Mouse (Mus musculus) forebrain, embryonic 13.5 days (tissue): ENCODE data around the gene Ctsd. TPM values are rescaled to one million over a fixed set of nuclear protein-coding genes. Genes with fewer than 3 reads are reported as not detected.
A peak's percentile ranks its signal among the peaks of the same experiment; 100 is the strongest.

ENCODE experiments used
- ATAC-seq: fragments of 200-750 bp; cut with Nextera tagmentation; 2 replicates; pipeline ENCODE4 v1.8.0; 2017
- H3K27ac ChIP-seq: fragments of 300-500 bp; sonication (generic); 2 replicates; pipeline ENCODE4 v1.5.1; 2015; ENCODE audit warnings: inconsistent platforms, mild to moderate bottlenecking, moderate library complexity
- H3K27me3 ChIP-seq: fragments of 300-500 bp; sonication (generic); 2 replicates; pipeline ENCODE4 v1.6.1; 2015; ENCODE audit warnings: mild to moderate bottlenecking, inconsistent platforms
- H3K36me3 ChIP-seq: fragments of 300-500 bp; sonication (generic); 2 replicates; pipeline ENCODE4 v1.6.1; 2015; ENCODE audit warnings: mild to moderate bottlenecking, inconsistent platforms; ENCODE audit not compliant: poor library complexity, severe bottlenecking
- H3K4me1 ChIP-seq: fragments of 300-500 bp; sonication (generic); 2 replicates; pipeline ENCODE4 v1.6.1; 2015; ENCODE audit warnings: inconsistent platforms
- H3K4me2 ChIP-seq: fragments of 300-500 bp; sonication (generic); 2 replicates; pipeline ENCODE4 v1.6.1; 2015; ENCODE audit warnings: inconsistent platforms, mild to moderate bottlenecking, moderate library complexity
- H3K4me3 ChIP-seq: fragments of 300-500 bp; sonication (generic); 2 replicates; pipeline ENCODE4 v1.5.1; 2015; ENCODE audit warnings: mild to moderate bottlenecking, inconsistent platforms
- H3K9ac ChIP-seq: fragments of 300-500 bp; sonication (generic); 2 replicates; pipeline ENCODE4 v1.6.1; 2015; ENCODE audit warnings: mild to moderate bottlenecking, inconsistent platforms
- H3K9me3 ChIP-seq: fragments of 300-500 bp; sonication (generic); replicated peaks from 2 replicates; pipeline ENCODE4 v1.6.1; 2016; ENCODE audit warnings: inconsistent platforms
- WGBS: fragments of 180-500 bp; shearing (Covaris S2); methylation state at CpG from one replicate; pipeline ENCODE4 v1.1.7; 2015; 5-methylcytosine and 5-hydroxymethylcytosine counted together
- polyA plus RNA-seq: library from polyadenylated mRNA; unstranded; fragments of >200 nt; fragmentation: Nextera tagmentation; extraction: Ambion mirVana; gene quantifications from 2 replicates; pipeline ENCODE4 v1.2.1, GENCODE M21; 2015

The Ctsd gene
- polyA plus RNA-seq, 1 experiment from 2014 or later, result 145 TPM

GRCm38 (mm10) chr7:142371398-142371767 lies 16.5 kb downstream of the Ctsd start:
- peaks cover 61% of the 10 kb centered on the region for H3K27me3 ChIP-seq
- H3K4me2 ChIP-seq, result peak overlapping the region; percentile 63
- no peaks in the 10 kb centered on the region for H3K9me3 ChIP-seq
- peaks cover 13% of the 10 kb centered on the region; the same call in 1 of the 2 replicates for H3K4me1 ChIP-seq
- H3K27ac ChIP-seq, result no peak overlapping the region
- peaks cover 8% of the 10 kb centered on the region for H3K36me3 ChIP-seq
- ATAC-seq, result peak; percentile 13; the same call in 1 of the 2 replicates
- H3K9ac ChIP-seq, result no peak overlapping the region
- 21% methylated on average over 11 of the region's 11 CpGs for WGBS
- peak overlapping the region; percentile 37 for H3K4me3 ChIP-seq

GRCm38 (mm10) chr7:142370937-142371336 lies 16.9 kb downstream of the Ctsd start:
- H3K27ac ChIP-seq, result no peak overlapping the region
- H3K4me1 ChIP-seq, result peaks cover 13% of the 10 kb centered on the region; the same call in 1 of the 2 replicates
- peaks cover 61% of the 10 kb centered on the region for H3K27me3 ChIP-seq
- H3K36me3 ChIP-seq, result peaks cover 3% of the 10 kb centered on the region
- H3K4me2 ChIP-seq, result peak overlapping the region; percentile 63; the same call in 1 of the 2 replicates
- 79% methylated on average over 18 of the region's 18 CpGs for WGBS
- ATAC-seq, result no peak
- H3K9ac ChIP-seq, result no peak overlapping the region
- no peak overlapping the region for H3K4me3 ChIP-seq
- no peaks in the 10 kb centered on the region for H3K9me3 ChIP-seq

- Histone ChIP-seq H3K36me3 (no peaks in the 10 kb centered on the region), H3K4me1 (peaks cover 13% of the 10 kb centered on the region; the same call in 1 of the 2 replicates), H3K9me3 (no peaks in the 10 kb centered on the region), H3K9ac (no peak overlapping the region), H3K4me2 (no peak overlapping the region), H3K4me3 (no peak overlapping the region), H3K27ac (no peak overlapping the region), H3K27me3 (peaks cover 61% of the 10 kb centered on the region)
- ATAC-seq, result no peak
- WGBS, result 69% methylated on average over 6 of the region's 6 CpGs
These were observed 18.0 kb downstream of the Ctsd start for GRCm38 (mm10) chr7:142369820-142370219.

GRCm38 (mm10) chr7:142368856-142369255 lies 19.0 kb downstream of the Ctsd start:
- Histone ChIP-seq H3K4me3 (no peak overlapping the region), H3K9ac (no peak overlapping the region), H3K4me1 (peaks cover 13% of the 10 kb centered on the region; the same call in 1 of the 2 replicates), H3K36me3 (no peaks in the 10 kb centered on the region), H3K27me3 (peaks cover 54% of the 10 kb centered on the region), H3K4me2 (no peak overlapping the region), H3K9me3 (no peaks in the 10 kb centered on the region), H3K27ac (no peak overlapping the region)
- 90% methylated on average over 2 of the region's 2 CpGs for WGBS
- no peak for ATAC-seq

GRCm38 (mm10) chr7:142363107-142363506 lies 24.7 kb downstream of the Ctsd start:
- no peak for ATAC-seq

GRCm38 (mm10) chr7:142360743-142361142 lies 27.1 kb downstream of the Ctsd start:
- Histone ChIP-seq H3K9ac (no peak overlapping the region), H3K4me3 (no peak overlapping the region), H3K4me1 (no peaks in the 10 kb centered on the region), H3K27ac (no peak overlapping the region), H3K9me3 (no peaks in the 10 kb centered on the region), H3K4me2 (no peak overlapping the region), H3K36me3 (no peaks in the 10 kb centered on the region), H3K27me3 (no peaks in the 10 kb centered on the region)
- ATAC-seq, result no peak

More at GRCm38 (mm10) chr7:142363107-142363506, 24.7 kb downstream of the Ctsd start:
- Histone ChIP-seq H3K4me2 (no peak overlapping the region), H3K27me3 (0 out of 2 replicates have a peak, but pooled peaks cover 7% of the 10 kb centered on the region), H3K4me3 (no peak overlapping the region), H3K9ac (no peak overlapping the region), H3K4me1 (no peaks in the 10 kb centered on the region), H3K36me3 (no peaks in the 10 kb centered on the region), H3K9me3 (no peaks in the 10 kb centered on the region), H3K27ac (no peak overlapping the region)
- 76% methylated on average over 4 of the region's 4 CpGs for WGBS

GRCm38 (mm10) chr7:142359129-142359528 lies 28.7 kb downstream of the Ctsd start:
- no peaks in the 10 kb centered on the region for H3K4me1 ChIP-seq
- no peak for ATAC-seq
- WGBS, result 76% methylated on average over 8 of the region's 8 CpGs
- H3K27ac ChIP-seq, result no peak overlapping the region
- no peak overlapping the region for H3K4me3 ChIP-seq
- no peaks in the 10 kb centered on the region for H3K36me3 ChIP-seq
- H3K4me2 ChIP-seq, result no peak overlapping the region
- no peaks in the 10 kb centered on the region for H3K27me3 ChIP-seq
- H3K9ac ChIP-seq, result no peak overlapping the region
- H3K9me3 ChIP-seq, result no peaks in the 10 kb centered on the region

GRCm38 (mm10) chr7:142357566-142357965 lies 30.3 kb downstream of the Ctsd start:
- H3K4me3 ChIP-seq, result no peak overlapping the region
- no peak overlapping the region for H3K9ac ChIP-seq
- no peaks in the 10 kb centered on the region for H3K9me3 ChIP-seq
- no peaks in the 10 kb centered on the region for H3K27me3 ChIP-seq
- H3K4me2 ChIP-seq, result no peak overlapping the region
- H3K4me1 ChIP-seq, result no peaks in the 10 kb centered on the region
- 87% methylated on average over 3 of the region's 3 CpGs for WGBS
- no peak for ATAC-seq
- H3K27ac ChIP-seq, result no peak overlapping the region
- H3K36me3 ChIP-seq, result no peaks in the 10 kb centered on the region

- Histone ChIP-seq H3K4me3 (no peak overlapping the region), H3K36me3 (no peaks in the 10 kb centered on the region), H3K27me3 (no peaks in the 10 kb centered on the region), H3K9ac (no peak overlapping the region), H3K27ac (no peak overlapping the region), H3K4me2 (no peak overlapping the region), H3K9me3 (no peaks in the 10 kb centered on the region), H3K4me1 (peaks cover 13% of the 10 kb centered on the region)
- ATAC-seq, result no peak
- 86% methylated on average over 8 of the region's 8 CpGs for WGBS
These were observed 33.1 kb downstream of the Ctsd start for GRCm38 (mm10) chr7:142354661-142355233.

GRCm38 (mm10) chr7:142353854-142354253 lies 34.0 kb downstream of the Ctsd start:
- Histone ChIP-seq H3K4me3 (no peak overlapping the region), H3K4me2 (no peak overlapping the region), H3K9ac (no peak overlapping the region), H3K27me3 (no peaks in the 10 kb centered on the region), H3K9me3 (no peaks in the 10 kb centered on the region), H3K27ac (no peak overlapping the region), H3K36me3 (no peaks in the 10 kb centered on the region), H3K4me1 (peaks cover 17% of the 10 kb centered on the region)
- no peak for ATAC-seq
- 72% methylated on average over 5 of the region's 5 CpGs for WGBS

GRCm38 (mm10) chr7:142351569-142351968 lies 36.3 kb downstream of the Ctsd start:
- Histone ChIP-seq H3K4me1 (peaks cover 17% of the 10 kb centered on the region), H3K27me3 (no peaks in the 10 kb centered on the region), H3K36me3 (no peaks in the 10 kb centered on the region), H3K9ac (no peak overlapping the region), H3K4me3 (no peak overlapping the region), H3K4me2 (no peak overlapping the region), H3K9me3 (no peaks in the 10 kb centered on the region), H3K27ac (peak overlapping the region; percentile 51; the same call in 1 of the 2 replicates)
- 58% methylated on average over 5 of the region's 5 CpGs for WGBS
- peak; percentile 72 for ATAC-seq

GRCm38 (mm10) chr7:142349308-142349961 lies 38.4 kb downstream of the Ctsd start:
- H3K27me3 ChIP-seq, result no peaks in the 10 kb centered on the region
- H3K36me3 ChIP-seq, result no peaks in the 10 kb centered on the region
- H3K27ac ChIP-seq, result peak overlapping the region; percentile 63; the same call in 1 of the 2 replicates
- H3K9me3 ChIP-seq, result no peaks in the 10 kb centered on the region
- H3K4me3 ChIP-seq, result no peak overlapping the region
- WGBS, result 20% methylated on average over 9 of the region's 9 CpGs
- ATAC-seq, result peak; percentile 89
- H3K9ac ChIP-seq, result no peak overlapping the region
- peaks cover 17% of the 10 kb centered on the region for H3K4me1 ChIP-seq
- H3K4me2 ChIP-seq, result no peak overlapping the region
